Mouse (Mus musculus) midbrain, embryonic 16.5 days (tissue): ENCODE measurements at regions not wholly inside any gene's neighbourhood (a gene's known extent, or its start where the extent isn't known, plus 50 kb on each side); places are given as distances from the start of the nearest gene placed in this dataset.

ENCODE experiments used
- ATAC-seq: fragments of 200-750 bp; cut with Nextera tagmentation; 2 replicates; pipeline ENCODE4 v1.8.0; 2017; ENCODE audit warnings: moderate TSS enrichment
- H3K27ac ChIP-seq: fragments of 300-500 bp; sonication (generic); 2 replicates; pipeline ENCODE4 v1.5.1; 2014; ENCODE audit warnings: mild to moderate bottlenecking, low read length, mixed read lengths
- H3K27me3 ChIP-seq: fragments of 300-500 bp; sonication (generic); 2 replicates; pipeline ENCODE4 v1.6.1; 2014; ENCODE audit warnings: low read depth, low read length, mixed read lengths; ENCODE audit not compliant: control insufficient read depth, insufficient read depth
- H3K36me3 ChIP-seq: fragments of 300-500 bp; sonication (generic); 2 replicates; pipeline ENCODE4 v1.6.1; 2014; ENCODE audit warnings: mild to moderate bottlenecking, low read length, moderate library complexity, mixed read lengths; ENCODE audit not compliant: control insufficient read depth, insufficient read depth
- H3K4me1 ChIP-seq: fragments of 300-500 bp; sonication (generic); 2 replicates; pipeline ENCODE4 v1.6.1; 2014; ENCODE audit warnings: mild to moderate bottlenecking, low read length, mixed read lengths; ENCODE audit not compliant: control insufficient read depth, insufficient read depth
- H3K4me2 ChIP-seq: fragments of 300-500 bp; sonication (generic); 2 replicates; pipeline ENCODE4 v1.6.1; 2014; ENCODE audit warnings: mild to moderate bottlenecking, low read length, mixed read lengths
- H3K4me3 ChIP-seq: fragments of 300-500 bp; sonication (generic); 2 replicates; pipeline ENCODE4 v1.5.1; 2014; ENCODE audit warnings: low read depth, mild to moderate bottlenecking, low read length, moderate library complexity, mixed read lengths
- H3K9ac ChIP-seq: fragments of 300-500 bp; sonication (generic); 2 replicates; pipeline ENCODE4 v1.6.1; 2014; ENCODE audit warnings: low read depth, low read length, mixed read lengths
- H3K9me3 ChIP-seq: fragments of 300-500 bp; sonication (generic); replicated peaks from 2 replicates; pipeline ENCODE4 v1.6.1; 2014; ENCODE audit warnings: mild to moderate bottlenecking, low read length, mixed read lengths; ENCODE audit not compliant: control insufficient read depth, poor library complexity, severe bottlenecking
- WGBS: fragments of 180-500 bp; shearing (Covaris S2); extraction: QIAGEN DNeasy Blood & Tissue Kit; methylation state at CpG from one replicate; pipeline ENCODE4 v1.1.7; 2014; 5-methylcytosine and 5-hydroxymethylcytosine counted together

- 93% methylated on average over 7 of the region's 7 CpGs for WGBS
- ATAC-seq, result no peak
- no peaks in the 10 kb centered on the region for H3K4me1 ChIP-seq
- no peaks in the 10 kb centered on the region for H3K27me3 ChIP-seq
- no peak overlapping the region for H3K4me3 ChIP-seq
- H3K27ac ChIP-seq, result peak overlapping the region; percentile 6; the same call in 1 of the 2 replicates
- 0 out of 2 replicates have a peak, but pooled peaks cover 5% of the 10 kb centered on the region for H3K36me3 ChIP-seq
- H3K4me2 ChIP-seq, result no peak overlapping the region
- no peaks in the 10 kb centered on the region for H3K9me3 ChIP-seq
- no peak overlapping the region for H3K9ac ChIP-seq
These were observed 102.4 kb upstream of the Mrps10 start for GRCm38 (mm10) chr17:47266335-47266734.

GRCm38 (mm10) chr17:47262986-47263385 lies 105.7 kb upstream of the Mrps10 start:
- Histone ChIP-seq H3K4me1 (no peaks in the 10 kb centered on the region), H3K36me3 (0 out of 2 replicates have a peak, but pooled peaks cover 2% of the 10 kb centered on the region), H3K4me3 (no peak overlapping the region), H3K9me3 (no peaks in the 10 kb centered on the region), H3K27ac (no peak overlapping the region), H3K9ac (no peak overlapping the region), H3K27me3 (no peaks in the 10 kb centered on the region), H3K4me2 (no peak overlapping the region)
- WGBS, result 95% methylated on average over 9 of the region's 9 CpGs
- ATAC-seq, result no peak

GRCm38 (mm10) chr17:47262141-47262540 lies 106.5 kb upstream of the Mrps10 start:
- no peaks in the 10 kb centered on the region for H3K36me3 ChIP-seq
- WGBS, result 96% methylated on average over 5 of the region's 5 CpGs
- no peaks in the 10 kb centered on the region for H3K27me3 ChIP-seq
- no peak overlapping the region for H3K27ac ChIP-seq
- no peak overlapping the region for H3K4me2 ChIP-seq
- no peaks in the 10 kb centered on the region for H3K9me3 ChIP-seq
- ATAC-seq, result no peak
- H3K4me3 ChIP-seq, result no peak overlapping the region
- no peak overlapping the region for H3K9ac ChIP-seq
- H3K4me1 ChIP-seq, result no peaks in the 10 kb centered on the region

- no peak overlapping the region for H3K4me3 ChIP-seq
- H3K27me3 ChIP-seq, result no peaks in the 10 kb centered on the region
- ATAC-seq, result no peak
- no peak overlapping the region for H3K27ac ChIP-seq
- H3K9ac ChIP-seq, result no peak overlapping the region
- no peak overlapping the region for H3K4me2 ChIP-seq
- 0 out of 2 replicates have a peak, but pooled peaks cover 2% of the 10 kb centered on the region for H3K36me3 ChIP-seq
- no peaks in the 10 kb centered on the region for H3K4me1 ChIP-seq
- no peaks in the 10 kb centered on the region for H3K9me3 ChIP-seq
- 80% methylated on average over 4 of the region's 4 CpGs for WGBS
These were observed 107.7 kb upstream of the Mrps10 start for GRCm38 (mm10) chr17:47260976-47261375.

GRCm38 (mm10) chr17:47258296-47258695 lies 110.4 kb upstream of the Mrps10 start:
- Histone ChIP-seq H3K9ac (no peak overlapping the region), H3K4me1 (no peaks in the 10 kb centered on the region), H3K9me3 (no peaks in the 10 kb centered on the region), H3K27ac (no peak overlapping the region), H3K4me2 (no peak overlapping the region), H3K4me3 (no peak overlapping the region), H3K27me3 (no peaks in the 10 kb centered on the region), H3K36me3 (0 out of 2 replicates have a peak, but pooled peaks cover 6% of the 10 kb centered on the region)
- no peak for ATAC-seq
- WGBS, result 100% methylated on average over 2 of the region's 2 CpGs

- H3K36me3 ChIP-seq, result 0 out of 2 replicates have a peak, but pooled peaks cover 6% of the 10 kb centered on the region
- no peak overlapping the region for H3K4me2 ChIP-seq
- H3K4me1 ChIP-seq, result peaks cover 6% of the 10 kb centered on the region
- H3K9me3 ChIP-seq, result no peaks in the 10 kb centered on the region
- no peak for ATAC-seq
- no peak overlapping the region for H3K4me3 ChIP-seq
- 89% methylated on average over 8 of the region's 8 CpGs for WGBS
- no peak overlapping the region for H3K27ac ChIP-seq
- H3K27me3 ChIP-seq, result no peaks in the 10 kb centered on the region
- no peak overlapping the region for H3K9ac ChIP-seq
These were observed 113.5 kb upstream of the Mrps10 start for GRCm38 (mm10) chr17:47255209-47255608.

- H3K27ac ChIP-seq, result no peak overlapping the region
- no peaks in the 10 kb centered on the region for H3K27me3 ChIP-seq
- H3K4me2 ChIP-seq, result no peak overlapping the region
- peaks cover 15% of the 10 kb centered on the region for H3K4me1 ChIP-seq
- WGBS, result 90% methylated on average over 11 of the region's 11 CpGs
- H3K4me3 ChIP-seq, result no peak overlapping the region
- H3K9me3 ChIP-seq, result no peaks in the 10 kb centered on the region
- H3K36me3 ChIP-seq, result 0 out of 2 replicates have a peak, but pooled peaks cover 6% of the 10 kb centered on the region
- no peak for ATAC-seq
- no peak overlapping the region for H3K9ac ChIP-seq
These were observed 114.7 kb upstream of the Mrps10 start for GRCm38 (mm10) chr17:47254026-47254425.

- Histone ChIP-seq H3K36me3 (0 out of 2 replicates have a peak, but pooled peaks cover 2% of the 10 kb centered on the region), H3K4me1 (peaks cover 15% of the 10 kb centered on the region), H3K27me3 (no peaks in the 10 kb centered on the region), H3K9me3 (no peaks in the 10 kb centered on the region), H3K27ac (no peak overlapping the region), H3K4me3 (no peak overlapping the region), H3K4me2 (no peak overlapping the region), H3K9ac (no peak overlapping the region)
- 58% methylated on average over 4 of the region's 4 CpGs for WGBS
- ATAC-seq, result no peak
These were observed 118.7 kb upstream of the Mrps10 start for GRCm38 (mm10) chr17:47250001-47250400.

GRCm38 (mm10) chr17:47249176-47249575 lies 119.5 kb upstream of the Mrps10 start:
- no peak overlapping the region for H3K4me3 ChIP-seq
- H3K27me3 ChIP-seq, result no peaks in the 10 kb centered on the region
- no peaks in the 10 kb centered on the region for H3K36me3 ChIP-seq
- H3K9ac ChIP-seq, result no peak overlapping the region
- no peak overlapping the region for H3K4me2 ChIP-seq
- no peak for ATAC-seq
- peaks cover 15% of the 10 kb centered on the region for H3K4me1 ChIP-seq
- WGBS, result 83% methylated on average over 9 of the region's 9 CpGs
- H3K9me3 ChIP-seq, result no peaks in the 10 kb centered on the region
- no peak overlapping the region for H3K27ac ChIP-seq
